Mouse (Mus musculus): ENCODE data around the gene Xrcc6.

- TF ChIP-seq POLR2A (IDR thresholded peaks at IDR 0.05; ENCODE audit: extremely low read depth, insufficient read depth, low read length) (no peak), CTCF (IDR thresholded peaks at IDR 0.05; ENCODE audit: extremely low read depth, insufficient read depth, low read length) (no peak)
These were observed 48.4 kb upstream of the Xrcc6 start for GRCm38 (mm10) chr15:81939157-81939715.

All from cortical plate, adult 2 months (tissue).